Mouse (Mus musculus): ENCODE measurements at regions not wholly inside any gene's neighbourhood (a gene's known extent, or its start where the extent isn't known, plus 50 kb on each side); places are given as distances from the start of the nearest gene placed in this dataset.

DNA sequence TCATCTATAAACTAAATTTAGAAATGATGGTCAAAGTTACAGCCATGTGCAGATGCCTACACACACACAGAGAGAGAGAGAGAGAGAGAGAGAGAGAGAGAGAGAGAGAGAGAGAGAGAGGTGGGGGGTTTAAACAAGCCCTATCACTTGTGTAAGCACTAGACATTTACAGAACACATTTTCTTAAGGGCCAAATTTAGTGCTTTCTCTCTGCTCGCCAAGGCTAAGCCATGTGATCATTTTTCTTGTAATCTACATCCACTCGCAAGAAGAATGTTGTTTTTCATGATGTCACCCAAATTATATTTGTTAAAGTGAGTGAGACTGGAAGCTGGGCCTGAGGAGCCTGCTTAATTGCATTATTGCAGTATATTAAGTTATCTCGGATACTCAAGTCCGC, 92.8 kb upstream of the Fgf16 start:
- TF ChIP-seq GATA1 (IDR thresholded peaks at IDR 0.05; ENCODE audit: borderline replicate concordance, low read length) (no peak), FLI1 (IDR thresholded peaks at IDR 0.05; ENCODE audit: low read length) (no peak)
